Mouse (Mus musculus) G1E (cell line): ENCODE results near the gene Zfp747.

ENCODE experiments used
- CTCF ChIP-seq: IDR thresholded peaks from 2 replicates; pipeline ENCODE4 v1.5.1; 2012; ENCODE audit warnings: low read depth, low read length, inconsistent platforms, mixed read lengths
- GATA1 ChIP-seq: IDR thresholded peaks from 2 replicates; pipeline ENCODE4 v1.6.1; 2012; ENCODE audit warnings: borderline replicate concordance, low read length, inconsistent platforms, mixed read lengths
- GATA2 ChIP-seq: IDR thresholded peaks from 2 replicates; pipeline ENCODE4 v1.6.1; 2012; ENCODE audit warnings: low read depth, low read length, inconsistent platforms, borderline replicate concordance
- POLR2AphosphoS5 ChIP-seq: IDR thresholded peaks from 2 replicates; pipeline ENCODE4 v1.6.1; 2012; ENCODE audit warnings: low read depth, low read length, inconsistent platforms; ENCODE audit not compliant: insufficient replicate concordance
- TAL1 ChIP-seq: conservative IDR thresholded peaks from 2 replicates; pipeline ENCODE4 v1.6.1; 2012; ENCODE audit warnings: low read depth, low read length, inconsistent platforms, mixed read lengths

GRCm38 (mm10) chr7:127326685-127327084 is 49.2 kb downstream of the Zfp747 start:
- TF ChIP-seq CTCF: no peak
- no peak for TF ChIP-seq TAL1
- TF ChIP-seq GATA2: no peak
- TF ChIP-seq POLR2AphosphoS5: no peak
- no peak for TF ChIP-seq GATA1
